Mouse (Mus musculus): ENCODE data around the gene Snx11. TPM values are rescaled to one million over a fixed set of nuclear protein-coding genes. Genes with fewer than 3 reads are reported as not detected.
"Not testable (repeated sequence)": the region's sequence is repeated elsewhere in the genome, so short reads cannot be mapped to it uniquely, and the experiment has no call there.

The Snx11 gene
- total and polyA plus RNA-seq, 2 experiments from 2014 or later = 38.9 to 61.9 TPM

DNA sequence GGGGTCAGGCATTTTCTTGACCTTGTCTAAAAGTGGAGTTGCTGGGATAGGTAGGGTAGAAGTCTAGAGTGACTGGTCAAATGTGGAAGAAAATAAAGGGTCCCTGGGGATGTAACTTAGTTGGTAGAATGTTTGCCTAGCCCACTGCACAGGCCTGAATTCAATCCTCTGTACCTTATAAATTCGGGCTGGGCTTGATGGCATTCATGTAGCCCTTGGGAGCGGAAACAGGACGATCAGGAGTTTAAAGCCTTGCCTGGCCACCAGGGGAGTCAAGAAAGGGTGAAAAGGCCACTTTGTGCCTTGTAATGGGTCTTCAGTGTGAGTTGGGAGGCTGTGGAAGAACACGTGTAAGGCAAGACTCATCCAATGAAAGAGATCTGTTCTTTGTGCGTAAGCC, 12.6 kb upstream of the Snx11 start:
- DNase-seq (ENCODE audit: low spot score) (no peak), ATAC-seq (ENCODE audit: low FRiP score) (no peak)
- WGBS = 6% methylated on average over 5 of the region's 5 CpGs
- H3K36me3 ChIP-seq (ENCODE audit: insufficient read depth, low read length) = no peaks in the 10 kb centered on the region
- H3K9me3 ChIP-seq (ENCODE audit: low read length) = no peaks in the 10 kb centered on the region
- H3K4me1 ChIP-seq (ENCODE audit: insufficient read depth, low read length) = peaks cover 14% of the 10 kb centered on the region; the same call in 1 of the 2 replicates
- H3K4me3 ChIP-seq (ENCODE audit: low read depth, low read length) = peak overlapping the region; percentile 94
- peak overlapping the region; percentile 86 for H3K9ac ChIP-seq (replicated peaks; ENCODE audit: low read length, poor library complexity, severe bottlenecking)
- no peaks in the 10 kb centered on the region for H3K27me3 ChIP-seq (ENCODE audit: insufficient read depth, low read length)
- H3K27ac ChIP-seq (ENCODE audit: low read depth, low read length) = no peak overlapping the region
- H3K4me2 ChIP-seq (ENCODE audit: low read depth, low read length, poor library complexity, severe bottlenecking) = peak overlapping the region; percentile 86
- peak; percentile 29; the same call in 1 of the 2 replicates for TF ChIP-seq CTCF (IDR thresholded peaks at IDR 0.05)

- peak within 1 kb of the TSS; percentile 86 for H3K9ac ChIP-seq (replicated peaks; ENCODE audit: low read length, poor library complexity, severe bottlenecking)
- peaks cover 14% of the 10 kb centered on the region; the same call in 1 of the 2 replicates for H3K4me1 ChIP-seq (ENCODE audit: insufficient read depth, low read length)
- H3K36me3 ChIP-seq (ENCODE audit: insufficient read depth, low read length) = no peaks in the 10 kb centered on the region
- no peaks in the 10 kb centered on the region for H3K9me3 ChIP-seq (ENCODE audit: low read length)
- ATAC-seq (ENCODE audit: low FRiP score) = peak; percentile 96
- WGBS = 2% methylated on average over 89 of the region's 93 CpGs
- DNase-seq (ENCODE audit: low spot score) = peak; percentile 94
- TF ChIP-seq CTCF (IDR thresholded peaks at IDR 0.05) = no peak
- H3K27me3 ChIP-seq (ENCODE audit: insufficient read depth, low read length) = no peaks in the 10 kb centered on the region
- H3K4me2 ChIP-seq (ENCODE audit: low read depth, low read length, poor library complexity, severe bottlenecking) = peak within 1 kb of the TSS; percentile 86
- H3K27ac ChIP-seq (ENCODE audit: low read depth, low read length) = peak within 1 kb of the TSS; percentile 85
- peak within 1 kb of the TSS; percentile 94 for H3K4me3 ChIP-seq (ENCODE audit: low read depth, low read length)
These were observed 11.8 kb upstream of the Snx11 start, which contains the start of gene Cbx1 for GRCm38 (mm10) chr11:96788871-96789795. Gene Cbx1, plus strand, starts transcription at chr11:96789127.

- H3K9me3 ChIP-seq (ENCODE audit: low read length) = no peaks in the 10 kb centered on the region
- DNase-seq (ENCODE audit: low spot score) (no peak), ATAC-seq (ENCODE audit: low FRiP score) (no peak)
- no peak overlapping the region for H3K27ac ChIP-seq (ENCODE audit: low read depth, low read length)
- no peak for TF ChIP-seq CTCF (IDR thresholded peaks at IDR 0.05)
- 35% methylated on average over 9 of the region's 9 CpGs for WGBS
- H3K27me3 ChIP-seq (ENCODE audit: insufficient read depth, low read length) = no peaks in the 10 kb centered on the region
- H3K4me3 ChIP-seq (ENCODE audit: low read depth, low read length) = no peak overlapping the region
- H3K4me1 ChIP-seq (ENCODE audit: insufficient read depth, low read length) = peaks cover 14% of the 10 kb centered on the region; the same call in 1 of the 2 replicates
- no peak overlapping the region for H3K9ac ChIP-seq (replicated peaks; ENCODE audit: low read length, poor library complexity, severe bottlenecking)
- no peaks in the 10 kb centered on the region for H3K36me3 ChIP-seq (ENCODE audit: insufficient read depth, low read length)
- no peak overlapping the region for H3K4me2 ChIP-seq (ENCODE audit: low read depth, low read length, poor library complexity, severe bottlenecking)
These were observed 9.5 kb upstream of the Snx11 start for GRCm38 (mm10) chr11:96786731-96787450.

DNA sequence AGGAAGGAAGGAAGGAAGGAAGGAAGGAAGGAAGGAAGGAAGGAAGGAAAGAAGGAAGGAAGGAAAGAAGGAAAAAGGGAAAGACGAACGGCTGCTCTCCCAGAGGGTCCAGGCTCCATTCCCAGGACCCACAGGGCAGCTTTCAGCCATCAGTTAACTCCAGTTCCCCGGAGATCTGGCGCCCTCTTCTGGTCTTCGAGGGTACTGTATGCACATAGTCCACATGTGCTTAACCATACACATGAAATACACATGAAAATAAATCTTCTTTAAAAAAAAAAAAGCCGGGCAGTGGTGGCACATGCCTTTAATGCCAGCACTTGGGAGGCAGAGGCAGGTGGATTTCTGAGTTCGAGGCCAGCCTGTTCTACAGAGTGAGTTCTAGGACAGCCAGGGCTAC, 7.5 kb upstream of the Snx11 start:
- ATAC-seq (ENCODE audit: low FRiP score); H3K36me3 ChIP-seq (ENCODE audit: insufficient read depth, low read length); H3K9ac ChIP-seq (replicated peaks; ENCODE audit: low read length, poor library complexity, severe bottlenecking); H3K4me2 ChIP-seq (ENCODE audit: low read depth, low read length, poor library complexity, severe bottlenecking); H3K27ac ChIP-seq (ENCODE audit: low read depth, low read length); H3K27me3 ChIP-seq (ENCODE audit: insufficient read depth, low read length); H3K4me3 ChIP-seq (ENCODE audit: low read depth, low read length); H3K4me1 ChIP-seq (ENCODE audit: insufficient read depth, low read length); H3K9me3 ChIP-seq (ENCODE audit: low read length): not testable (repeated sequence)
- TF ChIP-seq CTCF (IDR thresholded peaks at IDR 0.05) = peak; percentile 76
- 11% methylated on average over 7 of the region's 7 CpGs for WGBS
- DNase-seq (ENCODE audit: low spot score) = peak; percentile 69

GRCm38 (mm10) chr11:96781425-96781824, 4.1 kb upstream of the Snx11 start:
- Histone ChIP-seq H3K9me3 (ENCODE audit: low read length) (no peaks in the 10 kb centered on the region), H3K27me3 (ENCODE audit: insufficient read depth, low read length) (no peaks in the 10 kb centered on the region), H3K9ac (replicated peaks; ENCODE audit: low read length, poor library complexity, severe bottlenecking) (no peak overlapping the region), H3K4me1 (ENCODE audit: insufficient read depth, low read length) (no peaks in the 10 kb centered on the region), H3K4me3 (ENCODE audit: low read depth, low read length) (no peak overlapping the region), H3K4me2 (ENCODE audit: low read depth, low read length, poor library complexity, severe bottlenecking) (no peak overlapping the region), H3K27ac (ENCODE audit: low read depth, low read length) (no peak overlapping the region), H3K36me3 (ENCODE audit: insufficient read depth, low read length) (no peaks in the 10 kb centered on the region)
- ATAC-seq (ENCODE audit: low FRiP score) = no peak
- 78% methylated on average over 2 of the region's 2 CpGs for WGBS
- peak; percentile 54 for TF ChIP-seq CTCF (IDR thresholded peaks at IDR 0.05)
- no peak for DNase-seq (ENCODE audit: low spot score)
